Mouse (Mus musculus) adrenal gland, postnatal 36 days (tissue): ENCODE results near the gene Atp2a1. TPM values are rescaled to one million over a fixed set of nuclear protein-coding genes. Genes with fewer than 3 reads are reported as not detected.
A peak's percentile ranks its signal among the peaks of the same experiment; 100 is the strongest.

Experiments used
- DNase-seq, 2 experiments: peaks; one replicate each; pipeline ENCODE4 v3.0.0; 2021; ENCODE audit warnings: mixed read lengths in 1 of 2
- total RNA-seq, 2 experiments: library from RNA; stranded (reverse); gene quantifications; 2 replicates each; pipeline ENCODE4 v1.2.3; 2021

Gene Atp2a1
- total RNA-seq, 2 experiments from 2014 or later: 0.33 TPM; not detected in 1

- DNase-seq: no peak
Observed at GRCm38 (mm10) chr7:126472713-126473112, 9.8 kb upstream of the Atp2a1 start.

GRCm38 (mm10) chr7:126472306-126472705, 9.4 kb upstream of the Atp2a1 start:
- DNase-seq: no peak

- no peak for DNase-seq
Observed at GRCm38 (mm10) chr7:126471853-126472252, 8.9 kb upstream of the Atp2a1 start.

GRCm38 (mm10) chr7:126471361-126471760, 8.5 kb upstream of the Atp2a1 start:
- no peak for DNase-seq

- no peak for DNase-seq
Observed at GRCm38 (mm10) chr7:126470077-126470476, 7.2 kb upstream of the Atp2a1 start.

- no peak for DNase-seq
Observed at GRCm38 (mm10) chr7:126467834-126468627, 5.1 kb upstream of the Atp2a1 start.

- peak; percentile 61 to 74 for DNase-seq
Observed at GRCm38 (mm10) chr7:126467271-126467670, 4.4 kb upstream of the Atp2a1 start.

- peak; percentile 64 to 69 for DNase-seq
Observed at GRCm38 (mm10) chr7:126466707-126467106, 3.8 kb upstream of the Atp2a1 start.

- no peak for DNase-seq
Observed at GRCm38 (mm10) chr7:126466116-126466515, 3.2 kb upstream of the Atp2a1 start.

GRCm38 (mm10) chr7:126465246-126466030, 2.5 kb upstream of the Atp2a1 start:
- peak; percentile 68 for DNase-seq

GRCm38 (mm10) chr7:126464836-126465235, 1.9 kb upstream of the Atp2a1 start:
- DNase-seq: peak in 1 of 2 experiments; percentile 19

- peak in 1 of 2 experiments; percentile 40 for DNase-seq
Observed at GRCm38 (mm10) chr7:126464121-126464520, 1.2 kb upstream of the Atp2a1 start.

GRCm38 (mm10) chr7:126463547-126463946, 639 bp upstream of the Atp2a1 start:
- no peak for DNase-seq

GRCm38 (mm10) chr7:126461626-126462025, 1.3 kb downstream of the Atp2a1 start:
- no peak for DNase-seq

GRCm38 (mm10) chr7:126460623-126461399, 2.1 kb downstream of the Atp2a1 start:
- DNase-seq: no peak

GRCm38 (mm10) chr7:126458844-126459618, 3.9 kb downstream of the Atp2a1 start:
- no peak for DNase-seq

- no peak for DNase-seq
Observed at GRCm38 (mm10) chr7:126458225-126458624, 4.7 kb downstream of the Atp2a1 start.

GRCm38 (mm10) chr7:126456382-126457266, 6.3 kb downstream of the Atp2a1 start:
- no peak for DNase-seq

GRCm38 (mm10) chr7:126455242-126455641, 7.7 kb downstream of the Atp2a1 start:
- no peak for DNase-seq

- DNase-seq: no peak
Observed at GRCm38 (mm10) chr7:126453861-126454260, 9.0 kb downstream of the Atp2a1 start.

GRCm38 (mm10) chr7:126452244-126452643, 10.7 kb downstream of the Atp2a1 start:
- no peak for DNase-seq
